Mouse (Mus musculus) embryonic facial prominence, embryonic 11.5 days (tissue): ENCODE measurements around the gene Cpt1b. TPM values are rescaled to one million over a fixed set of nuclear protein-coding genes. Genes with fewer than 3 reads are reported as not detected.
A peak's percentile ranks its signal among the peaks of the same experiment; 100 is the strongest.

ENCODE experiments used
- ATAC-seq: fragments of 200-750 bp; cut with Nextera tagmentation; replicated peaks from 2 replicates; pipeline ENCODE4 v1.8.0; 2017; ENCODE audit warnings: low read depth; ENCODE audit not compliant: insufficient number of reproducible peaks, low FRiP score, low TSS enrichment
- DNase-seq: peaks from one replicate; pipeline ENCODE4 v3.0.0-alpha.2; 2015; ENCODE audit warnings: low spot score
- H3K27ac ChIP-seq: fragments of 300-500 bp; sonication (generic); replicated peaks from 2 replicates; pipeline ENCODE4 v1.5.1; 2014; ENCODE audit warnings: mild to moderate bottlenecking, low read depth, low read length, control low read depth
- H3K27me3 ChIP-seq: fragments of 300-500 bp; sonication (generic); 2 replicates; pipeline ENCODE4 v1.6.1; 2014; ENCODE audit warnings: mild to moderate bottlenecking, low read length, moderate library complexity, mixed read lengths; ENCODE audit not compliant: control insufficient read depth, insufficient read depth
- H3K36me3 ChIP-seq: fragments of 300-500 bp; sonication (generic); replicated peaks from 2 replicates; pipeline ENCODE4 v1.6.1; 2014; ENCODE audit warnings: low read depth, mild to moderate bottlenecking, low read length, moderate library complexity, mixed read lengths; ENCODE audit not compliant: control insufficient read depth, insufficient read depth
- H3K4me1 ChIP-seq: fragments of 300-500 bp; sonication (generic); 2 replicates; pipeline ENCODE4 v1.6.1; 2014; ENCODE audit warnings: low read length, mixed read lengths; ENCODE audit not compliant: control insufficient read depth, insufficient read depth
- H3K4me2 ChIP-seq: fragments of 300-500 bp; sonication (generic); 2 replicates; pipeline ENCODE4 v1.6.1; 2014; ENCODE audit warnings: low read depth, mild to moderate bottlenecking, control low read depth, low read length, moderate library complexity
- H3K4me3 ChIP-seq: fragments of 300-500 bp; sonication (generic); 2 replicates; pipeline ENCODE4 v1.5.1; 2014; ENCODE audit warnings: low read depth, low read length, control low read depth
- H3K9ac ChIP-seq: fragments of 300-500 bp; sonication (generic); replicated peaks from 2 replicates; pipeline ENCODE4 v1.6.1; 2014; ENCODE audit warnings: mild to moderate bottlenecking, control low read depth, low read length
- H3K9me3 ChIP-seq: fragments of 300-500 bp; sonication (generic); replicated peaks from 2 replicates; pipeline ENCODE4 v1.6.1; 2016; ENCODE audit warnings: mild to moderate bottlenecking, low read length, inconsistent platforms, mixed read lengths; ENCODE audit not compliant: control insufficient read depth
- WGBS: fragments of 180-500 bp; shearing (Covaris S2); extraction: QIAGEN DNeasy Blood & Tissue Kit; methylation state at CpG from one replicate; pipeline ENCODE4 v1.1.7; 2014; 5-methylcytosine and 5-hydroxymethylcytosine counted together
- polyA plus RNA-seq: library from polyadenylated mRNA; unstranded; fragments of >200 nt; fragmentation: Nextera tagmentation; extraction: Ambion mirVana; gene quantifications from 2 replicates; pipeline ENCODE4 v1.2.1, GENCODE M21; 2014

The Cpt1b gene
- polyA plus RNA-seq, 1 experiment from 2014 or later: 0.69 TPM

DNA sequence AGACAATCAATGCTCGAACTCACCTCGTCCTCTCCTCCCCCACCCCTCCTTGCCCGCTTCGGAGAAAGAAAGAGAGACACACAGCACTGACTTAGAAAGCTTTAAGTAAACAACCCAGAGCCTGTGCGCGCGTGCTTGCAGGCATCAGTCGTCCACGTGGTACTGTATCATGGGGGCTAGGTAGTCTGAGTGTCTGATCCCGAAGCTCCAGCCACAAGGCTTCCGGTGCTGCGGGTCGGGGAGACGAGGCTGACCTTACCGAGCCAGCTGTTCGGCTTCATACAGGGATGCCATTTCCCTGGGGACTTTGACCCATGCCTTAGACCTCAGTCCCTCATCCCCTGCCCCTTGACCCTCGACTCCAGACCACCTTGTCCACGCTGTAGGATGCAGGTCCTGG lies 48.3 kb downstream of the Cpt1b start:
- Histone ChIP-seq H3K4me1 (peaks cover 4% of the 10 kb centered on the region; the same call in 1 of the 2 replicates), H3K27me3 (peaks cover 35% of the 10 kb centered on the region), H3K27ac (no peak overlapping the region), H3K9ac (no peak overlapping the region), H3K36me3 (no peaks in the 10 kb centered on the region), H3K4me3 (no peak overlapping the region), H3K4me2 (peak overlapping the region; percentile 16; the same call in 1 of the 2 replicates), H3K9me3 (no peaks in the 10 kb centered on the region)
- DNase-seq (peak; percentile 12), ATAC-seq (no peak)
- 1% methylated on average over 18 of the region's 18 CpGs for WGBS

DNA sequence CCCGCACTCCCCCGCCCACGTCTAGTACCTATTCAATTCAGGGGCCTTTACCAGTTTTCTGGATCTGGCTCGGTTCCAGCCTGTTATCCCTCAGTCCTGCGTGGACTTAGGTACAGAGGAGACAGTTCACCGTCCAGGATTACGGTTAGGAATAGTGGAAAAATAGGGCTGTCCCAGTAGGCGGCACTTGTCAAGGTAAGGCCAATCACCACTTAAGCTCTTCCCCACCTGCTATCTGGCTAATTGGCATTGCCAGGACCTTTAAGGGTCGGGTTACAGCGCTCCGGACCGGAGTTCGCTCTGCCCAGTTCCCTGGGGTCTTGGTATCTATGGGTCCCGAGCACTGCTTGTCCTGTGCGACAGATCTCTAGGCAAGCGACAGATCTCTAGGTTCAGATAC lies 48.7 kb downstream of the Cpt1b start, which contains the start of gene Tymp:
Tymp (minus strand) TSS at position 83 of the 400 bp plus-strand sequence.
- ATAC-seq: no peak
- H3K27ac ChIP-seq: no peak within 1 kb of the TSS
- DNase-seq: peak; percentile 3
- H3K9me3 ChIP-seq: no peaks in the 10 kb centered on the region
- H3K36me3 ChIP-seq: peaks cover 2% of the 10 kb centered on the region; the same call in 1 of the 2 replicates
- peaks cover 4% of the 10 kb centered on the region; the same call in 1 of the 2 replicates for H3K4me1 ChIP-seq
- no peak within 1 kb of the TSS for H3K9ac ChIP-seq
- WGBS: 14% methylated on average over 16 of the region's 16 CpGs
- peak within 1 kb of the TSS; percentile 16; the same call in 1 of the 2 replicates for H3K4me2 ChIP-seq
- H3K27me3 ChIP-seq: peaks cover 35% of the 10 kb centered on the region
- H3K4me3 ChIP-seq: no peak within 1 kb of the TSS

GRCm38 (mm10) chr15:89376040-89376439 lies 49.6 kb downstream of the Cpt1b start:
- Histone ChIP-seq H3K4me3 (no peak overlapping the region), H3K9ac (no peak overlapping the region), H3K4me1 (peaks cover 4% of the 10 kb centered on the region; the same call in 1 of the 2 replicates), H3K27me3 (peaks cover 35% of the 10 kb centered on the region), H3K36me3 (peaks cover 2% of the 10 kb centered on the region), H3K9me3 (no peaks in the 10 kb centered on the region), H3K27ac (no peak overlapping the region), H3K4me2 (no peak overlapping the region)
- 76% methylated on average over 7 of the region's 7 CpGs for WGBS
- DNase-seq (no peak), ATAC-seq (no peak)

- Histone ChIP-seq H3K4me2 (no peak overlapping the region), H3K4me1 (peaks cover 4% of the 10 kb centered on the region; the same call in 1 of the 2 replicates), H3K36me3 (peaks cover 7% of the 10 kb centered on the region), H3K9me3 (no peaks in the 10 kb centered on the region), H3K4me3 (no peak overlapping the region), H3K9ac (no peak overlapping the region; the same call in 1 of the 2 replicates), H3K27ac (no peak overlapping the region), H3K27me3 (peaks cover 31% of the 10 kb centered on the region)
- no peak for DNase-seq
- ATAC-seq: no peak
- 92% methylated on average over 17 of the region's 17 CpGs for WGBS
Observed at GRCm38 (mm10) chr15:89374801-89375534, 50.7 kb downstream of the Cpt1b start.

DNA sequence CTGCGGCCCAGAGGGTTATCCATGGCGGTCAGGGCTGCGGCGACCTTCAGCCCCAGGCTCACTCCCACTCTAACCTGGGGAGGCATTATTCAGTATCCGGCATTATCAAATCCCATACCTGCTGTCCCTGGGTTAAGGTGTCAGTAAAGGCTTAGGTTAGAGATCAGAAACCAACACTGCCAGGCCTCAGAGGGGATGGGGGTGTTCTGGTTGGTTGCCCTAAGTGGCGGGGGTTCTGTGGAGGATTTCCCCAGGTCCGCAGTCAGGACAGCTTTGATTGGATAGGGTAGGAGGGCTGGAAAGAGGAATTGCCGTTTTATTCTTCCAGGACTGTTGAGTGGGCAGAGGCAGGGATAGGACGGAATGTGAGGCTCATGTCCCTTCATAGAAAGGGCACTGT lies 51.3 kb downstream of the Cpt1b start:
- WGBS: 48% methylated on average over 9 of the region's 9 CpGs
- peak overlapping the region; percentile 82 for H3K9ac ChIP-seq
- no peak for ATAC-seq
- peaks cover 4% of the 10 kb centered on the region; the same call in 1 of the 2 replicates for H3K4me1 ChIP-seq
- peak overlapping the region; percentile 87 for H3K27ac ChIP-seq
- H3K4me2 ChIP-seq: peak overlapping the region; percentile 87
- H3K36me3 ChIP-seq: peaks cover 7% of the 10 kb centered on the region
- peak overlapping the region; percentile 51 for H3K4me3 ChIP-seq
- H3K27me3 ChIP-seq: peaks cover 28% of the 10 kb centered on the region
- no peaks in the 10 kb centered on the region for H3K9me3 ChIP-seq
- no peak for DNase-seq

- peak within 1 kb of the TSS; percentile 82 for H3K9ac ChIP-seq
- H3K4me1 ChIP-seq: peaks cover 4% of the 10 kb centered on the region; the same call in 1 of the 2 replicates
- peak within 1 kb of the TSS; percentile 51 for H3K4me3 ChIP-seq
- DNase-seq (peak; percentile 94), ATAC-seq (peak; percentile 68)
- H3K27me3 ChIP-seq: peaks cover 23% of the 10 kb centered on the region
- no peaks in the 10 kb centered on the region for H3K9me3 ChIP-seq
- peak within 1 kb of the TSS; percentile 87 for H3K27ac ChIP-seq
- peak within 1 kb of the TSS; percentile 87 for H3K4me2 ChIP-seq
- WGBS: under 1% methylated on average over 40 of the region's 42 CpGs
- peaks cover 9% of the 10 kb centered on the region for H3K36me3 ChIP-seq
Observed at GRCm38 (mm10) chr15:89373762-89374248, 51.9 kb downstream of the Cpt1b start, which contains the start of gene Sco2. TSS of gene Sco2 (minus strand) at chr15:89373846.

GRCm38 (mm10) chr15:89373027-89373761 lies 52.5 kb downstream of the Cpt1b start:
- H3K27me3 ChIP-seq: peaks cover 18% of the 10 kb centered on the region
- under 1% methylated on average over 35 of the region's 35 CpGs for WGBS
- peak overlapping the region; percentile 82 for H3K9ac ChIP-seq
- H3K4me1 ChIP-seq: peaks cover 4% of the 10 kb centered on the region; the same call in 1 of the 2 replicates
- H3K36me3 ChIP-seq: peaks cover 12% of the 10 kb centered on the region
- H3K4me2 ChIP-seq: peak overlapping the region; percentile 87
- H3K27ac ChIP-seq: peak overlapping the region; percentile 87
- DNase-seq: peak; percentile 86
- H3K4me3 ChIP-seq: peak overlapping the region; percentile 51
- peak; percentile 77 for ATAC-seq
- no peaks in the 10 kb centered on the region for H3K9me3 ChIP-seq
